Mouse (Mus musculus) limb, embryonic 13.5 days (tissue): ENCODE measurements around the gene Chd3. TPM values are rescaled to one million over a fixed set of nuclear protein-coding genes. Genes with fewer than 3 reads are reported as not detected.

Experiments
- ATAC-seq: fragments of 200-750 bp; cut with Nextera tagmentation; 2 replicates; pipeline ENCODE4 v1.8.0; 2017; ENCODE audit warnings: low read depth, moderate number of reproducible peaks, moderate TSS enrichment; ENCODE audit not compliant: low FRiP score
- H3K27ac ChIP-seq: fragments of 300-500 bp; sonication (generic); 2 replicates; pipeline ENCODE4 v1.5.1; 2015; ENCODE audit warnings: inconsistent platforms, mild to moderate bottlenecking, moderate library complexity
- H3K27me3 ChIP-seq: fragments of 300-500 bp; sonication (generic); 2 replicates; pipeline ENCODE4 v1.6.1; 2015; ENCODE audit warnings: mild to moderate bottlenecking, inconsistent platforms
- H3K36me3 ChIP-seq: fragments of 300-500 bp; sonication (generic); 2 replicates; pipeline ENCODE4 v1.6.1; 2015; ENCODE audit warnings: inconsistent platforms, mild to moderate bottlenecking, moderate library complexity
- H3K4me1 ChIP-seq: fragments of 300-500 bp; sonication (generic); 2 replicates; pipeline ENCODE4 v1.6.1; 2015; ENCODE audit warnings: inconsistent platforms
- H3K4me2 ChIP-seq: fragments of 300-500 bp; sonication (generic); replicated peaks from 2 replicates; pipeline ENCODE4 v1.6.1; 2015; ENCODE audit warnings: inconsistent platforms, mild to moderate bottlenecking, moderate library complexity
- H3K4me3 ChIP-seq: fragments of 300-500 bp; sonication (generic); 2 replicates; pipeline ENCODE4 v1.5.1; 2015; ENCODE audit warnings: moderate library complexity, mild to moderate bottlenecking, inconsistent platforms
- H3K9ac ChIP-seq: fragments of 300-500 bp; sonication (generic); 2 replicates; pipeline ENCODE4 v1.6.1; 2015; ENCODE audit warnings: mild to moderate bottlenecking, inconsistent platforms
- H3K9me3 ChIP-seq: fragments of 300-500 bp; sonication (generic); 2 replicates; pipeline ENCODE4 v1.6.1; 2016; ENCODE audit warnings: inconsistent platforms
- WGBS: fragments of 180-500 bp; shearing (Covaris S2); methylation state at CpG from one replicate; pipeline ENCODE4 v1.1.7; 2015; 5-methylcytosine and 5-hydroxymethylcytosine counted together
- polyA plus RNA-seq: library from polyadenylated mRNA; unstranded; fragments of >200 nt; fragmentation: Nextera tagmentation; extraction: Ambion mirVana; gene quantifications from 2 replicates; pipeline ENCODE4 v1.2.1, GENCODE M21; 2015

Chd3 gene
- polyA plus RNA-seq, 1 experiment from 2014 or later: 119 TPM

DNA sequence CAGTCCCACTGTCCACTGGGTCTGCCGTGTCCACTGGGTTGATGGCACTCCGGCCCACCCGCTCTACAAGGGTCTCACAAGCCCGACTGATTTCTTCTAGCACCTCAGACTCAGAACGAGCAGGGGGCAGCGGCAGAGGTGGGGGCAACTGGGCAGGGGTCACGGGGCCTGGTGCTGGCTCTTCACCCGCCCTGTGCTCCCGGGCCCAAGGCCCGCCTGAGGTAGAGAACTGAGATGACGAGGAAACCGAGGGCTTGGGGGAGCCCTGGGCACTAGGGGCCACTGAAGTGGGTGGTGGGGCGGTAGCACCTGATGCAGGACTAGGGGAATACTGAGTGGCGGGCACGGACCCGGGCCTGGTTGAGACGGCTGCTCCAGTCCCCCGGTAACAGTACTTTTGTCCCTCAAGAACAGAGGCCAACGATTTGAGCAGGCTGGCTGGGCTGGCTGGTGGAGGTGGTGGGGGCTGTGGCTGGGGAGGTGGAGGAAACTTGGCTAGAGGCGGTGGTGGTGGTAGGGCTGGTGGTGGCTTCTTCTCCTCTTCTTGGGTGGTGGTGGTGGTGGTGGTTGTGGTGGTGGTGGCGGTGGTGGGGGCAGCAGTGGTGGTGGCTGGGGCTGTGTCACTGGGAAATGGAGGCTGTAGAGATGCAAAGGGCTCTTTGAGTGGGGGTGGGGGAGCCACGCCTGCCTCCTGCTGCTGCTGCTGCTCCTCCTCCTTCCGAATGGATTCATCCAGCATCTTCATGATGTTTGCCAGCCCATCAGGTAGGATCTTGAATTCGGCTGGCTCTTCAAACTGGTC, 35.6 kb upstream of the Chd3 start:
- Histone ChIP-seq H3K27ac (no peak overlapping the region; the same call in 1 of the 2 replicates), H3K27me3 (no peaks in the 10 kb centered on the region), H3K4me1 (peaks cover 35% of the 10 kb centered on the region), H3K36me3 (peaks cover 86% of the 10 kb centered on the region), H3K4me2 (no peak overlapping the region), H3K4me3 (no peak overlapping the region), H3K9ac (no peak overlapping the region), H3K9me3 (no peaks in the 10 kb centered on the region)
- 90% methylated on average over 21 of the region's 24 CpGs for WGBS
- no peak for ATAC-seq

DNA sequence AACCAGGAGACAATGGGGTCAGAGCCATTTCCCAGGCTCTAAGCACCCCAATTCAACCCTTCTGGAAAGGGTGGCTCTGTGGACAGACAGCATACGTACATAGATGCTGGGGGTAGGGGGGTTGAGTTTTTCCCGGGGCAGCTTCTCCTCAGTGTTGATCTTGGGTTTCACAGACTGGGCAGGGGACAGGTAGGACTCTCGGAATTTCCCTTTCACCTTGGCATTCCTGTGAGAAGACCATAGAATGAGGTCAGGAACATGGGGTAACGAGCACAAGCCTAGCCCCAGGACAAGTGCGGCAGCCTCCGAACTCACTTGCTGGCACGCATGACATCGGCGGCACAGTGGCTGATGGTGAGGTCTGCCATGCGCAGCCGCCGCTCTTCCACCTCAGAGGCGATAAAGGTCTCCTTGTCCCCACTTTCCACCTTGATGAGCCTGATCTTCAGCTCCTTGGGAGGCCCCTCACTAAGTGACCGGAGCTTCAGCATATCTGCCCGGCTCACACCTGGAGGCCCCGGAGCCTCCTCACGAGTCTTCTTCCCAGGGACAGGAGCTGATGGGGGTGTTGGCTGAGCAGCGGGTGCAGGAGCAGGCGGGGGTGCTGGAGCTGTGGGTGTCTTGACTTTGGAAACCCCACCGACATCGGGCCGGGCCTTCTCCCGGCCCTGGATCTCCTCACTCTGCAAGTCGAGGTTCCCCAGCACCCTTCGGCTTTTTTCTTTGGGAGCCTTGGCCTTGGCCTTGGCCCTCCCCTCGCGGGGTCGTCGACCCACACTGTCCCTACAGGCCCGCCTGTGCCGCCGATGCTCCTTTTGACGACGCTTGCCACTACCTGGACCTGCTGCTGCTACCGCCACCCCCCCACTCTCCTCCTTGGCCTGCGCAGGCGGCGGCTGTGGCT, 34.7 kb upstream of the Chd3 start:
- H3K36me3 ChIP-seq: peaks cover 90% of the 10 kb centered on the region
- WGBS: 89% methylated on average over 38 of the region's 38 CpGs
- H3K9ac ChIP-seq: no peak overlapping the region
- no peak overlapping the region; the same call in 1 of the 2 replicates for H3K27ac ChIP-seq
- peaks cover 38% of the 10 kb centered on the region for H3K4me1 ChIP-seq
- H3K27me3 ChIP-seq: no peaks in the 10 kb centered on the region
- no peak for ATAC-seq
- H3K9me3 ChIP-seq: no peaks in the 10 kb centered on the region
- H3K4me3 ChIP-seq: no peak overlapping the region
- no peak overlapping the region for H3K4me2 ChIP-seq

GRCm38 (mm10) chr11:69401987-69402386, 32.8 kb upstream of the Chd3 start:
- Histone ChIP-seq H3K27ac (no peak overlapping the region), H3K27me3 (no peaks in the 10 kb centered on the region), H3K9me3 (no peaks in the 10 kb centered on the region), H3K4me1 (peaks cover 43% of the 10 kb centered on the region), H3K4me3 (no peak overlapping the region), H3K9ac (no peak overlapping the region), H3K4me2 (no peak overlapping the region), H3K36me3 (peaks cover 76% of the 10 kb centered on the region)
- 83% methylated on average over 12 of the region's 12 CpGs for WGBS
- no peak for ATAC-seq

- Histone ChIP-seq H3K4me3 (no peak overlapping the region), H3K9me3 (no peaks in the 10 kb centered on the region), H3K27ac (no peak overlapping the region), H3K36me3 (peaks cover 68% of the 10 kb centered on the region), H3K9ac (0 out of 2 replicates have a peak overlapping the region, but pooled peaks have one; percentile 32), H3K27me3 (no peaks in the 10 kb centered on the region), H3K4me2 (no peak overlapping the region), H3K4me1 (peaks cover 51% of the 10 kb centered on the region)
- peak; percentile 49; the same call in 1 of the 2 replicates for ATAC-seq
- WGBS: 18% methylated on average over 22 of the region's 22 CpGs
These were observed 32.0 kb upstream of the Chd3 start for GRCm38 (mm10) chr11:69401210-69401637.

GRCm38 (mm10) chr11:69400083-69400850, 31.1 kb upstream of the Chd3 start:
- no peak for ATAC-seq
- peak overlapping the region; percentile 60; the same call in 1 of the 2 replicates for H3K9ac ChIP-seq
- peaks cover 52% of the 10 kb centered on the region for H3K4me1 ChIP-seq
- H3K4me3 ChIP-seq: no peak overlapping the region
- H3K27me3 ChIP-seq: no peaks in the 10 kb centered on the region
- peaks cover 59% of the 10 kb centered on the region for H3K36me3 ChIP-seq
- no peak overlapping the region for H3K27ac ChIP-seq
- H3K9me3 ChIP-seq: no peaks in the 10 kb centered on the region
- peak overlapping the region; percentile 41 for H3K4me2 ChIP-seq
- 79% methylated on average over 25 of the region's 25 CpGs for WGBS

GRCm38 (mm10) chr11:69399201-69400082, 30.2 kb upstream of the Chd3 start:
- Histone ChIP-seq H3K27ac (no peak overlapping the region), H3K4me2 (peak overlapping the region; percentile 87), H3K9me3 (no peaks in the 10 kb centered on the region), H3K4me1 (peaks cover 53% of the 10 kb centered on the region), H3K36me3 (peaks cover 50% of the 10 kb centered on the region), H3K4me3 (0 out of 2 replicates have a peak overlapping the region, but pooled peaks have one; percentile 15), H3K9ac (peak overlapping the region; percentile 60), H3K27me3 (no peaks in the 10 kb centered on the region)
- no peak for ATAC-seq
- WGBS: 19% methylated on average over 66 of the region's 66 CpGs

- H3K9ac ChIP-seq: peak overlapping the region; percentile 60
- peaks cover 57% of the 10 kb centered on the region for H3K4me1 ChIP-seq
- ATAC-seq: no peak
- no peaks in the 10 kb centered on the region for H3K9me3 ChIP-seq
- peak overlapping the region; percentile 66 for H3K4me3 ChIP-seq
- 20% methylated on average over 21 of the region's 21 CpGs for WGBS
- peaks cover 42% of the 10 kb centered on the region for H3K36me3 ChIP-seq
- no peaks in the 10 kb centered on the region for H3K27me3 ChIP-seq
- H3K4me2 ChIP-seq: peak overlapping the region; percentile 87
- peak overlapping the region; percentile 22; the same call in 1 of the 2 replicates for H3K27ac ChIP-seq
These were observed 29.4 kb upstream of the Chd3 start for GRCm38 (mm10) chr11:69398486-69399200.

DNA sequence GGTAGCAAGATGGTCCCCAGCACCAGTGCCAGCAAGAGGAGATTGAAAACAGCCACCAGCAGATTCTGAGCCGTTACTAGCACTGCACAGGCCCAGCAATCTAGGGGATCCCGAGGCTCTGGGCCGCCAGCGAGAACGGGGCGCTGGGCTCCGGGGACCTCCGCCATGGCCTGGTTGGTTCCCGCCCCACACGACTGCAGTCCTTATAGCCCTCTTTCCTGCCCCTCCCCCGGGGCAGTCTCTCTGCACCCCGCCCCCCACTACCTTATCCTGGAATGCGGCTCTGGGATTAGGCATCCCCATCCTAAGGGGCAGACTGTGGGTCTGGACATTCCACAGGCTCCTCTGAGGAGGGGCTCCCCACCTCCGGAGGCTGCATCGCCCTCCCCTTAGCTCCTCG, 28.9 kb upstream of the Chd3 start, which contains the start of gene Tmem88:
Gene Tmem88 (minus strand): TSS at position 176 of the 400 bp plus-strand sequence.
- 5% methylated on average over 16 of the region's 16 CpGs for WGBS

GRCm38 (mm10) chr11:69397581-69398057, 28.4 kb upstream of the Chd3 start:
- Histone ChIP-seq H3K27me3 (no peaks in the 10 kb centered on the region), H3K27ac (peak overlapping the region; percentile 65), H3K36me3 (peaks cover 32% of the 10 kb centered on the region), H3K4me1 (peaks cover 57% of the 10 kb centered on the region), H3K9me3 (no peaks in the 10 kb centered on the region), H3K9ac (peak overlapping the region; percentile 60), H3K4me2 (peak overlapping the region; percentile 87), H3K4me3 (peak overlapping the region; percentile 66)
- ATAC-seq: no peak
- 5% methylated on average over 24 of the region's 24 CpGs for WGBS

More for the DNA sequence above, 28.9 kb upstream of the Chd3 start, which contains the start of gene Tmem88:
- Histone ChIP-seq H3K4me2 (peak within 1 kb of the TSS; percentile 87), H3K4me1 (peaks cover 57% of the 10 kb centered on the region), H3K27ac (peak within 1 kb of the TSS; percentile 65), H3K9ac (peak within 1 kb of the TSS; percentile 60), H3K4me3 (peak within 1 kb of the TSS; percentile 66), H3K27me3 (no peaks in the 10 kb centered on the region), H3K9me3 (no peaks in the 10 kb centered on the region), H3K36me3 (peaks cover 37% of the 10 kb centered on the region)
- ATAC-seq: no peak

DNA sequence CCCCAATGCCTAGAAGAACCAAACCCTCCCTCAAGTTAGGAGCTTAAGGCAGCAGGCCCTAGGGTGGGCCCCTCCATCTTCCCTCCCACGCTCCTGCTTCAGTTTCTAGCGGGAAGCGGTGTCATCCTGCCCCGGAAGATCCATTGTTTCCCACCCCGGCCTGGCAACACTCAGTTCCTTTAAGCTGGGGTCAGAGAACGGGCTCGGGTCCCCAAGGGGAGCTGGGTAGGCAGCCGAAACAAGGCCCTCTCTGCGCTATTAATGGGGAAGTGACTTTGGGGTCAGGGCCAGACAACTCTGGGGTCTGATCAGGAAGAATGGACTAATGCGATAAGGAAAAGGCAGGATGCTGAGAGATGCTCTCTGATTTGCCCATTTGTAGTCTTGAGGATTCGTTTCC, 27.6 kb upstream of the Chd3 start:
- peaks cover 30% of the 10 kb centered on the region for H3K36me3 ChIP-seq
- peak overlapping the region; percentile 66 for H3K4me3 ChIP-seq
- peak overlapping the region; percentile 85 for H3K9ac ChIP-seq
- peak overlapping the region; percentile 28; the same call in 1 of the 2 replicates for H3K27ac ChIP-seq
- peaks cover 57% of the 10 kb centered on the region for H3K4me1 ChIP-seq
- no peaks in the 10 kb centered on the region for H3K27me3 ChIP-seq
- 45% methylated on average over 11 of the region's 11 CpGs for WGBS
- H3K4me2 ChIP-seq: peak overlapping the region; percentile 87
- no peak for ATAC-seq
- H3K9me3 ChIP-seq: no peaks in the 10 kb centered on the region
